Mouse (Mus musculus) right cerebral cortex, postnatal 25 days (tissue): ENCODE measurements around the gene Sdhb.

ENCODE experiments used
- DNase-seq: peaks from one replicate; pipeline ENCODE4 v3.0.0; 2022

The Sdhb gene

DNA sequence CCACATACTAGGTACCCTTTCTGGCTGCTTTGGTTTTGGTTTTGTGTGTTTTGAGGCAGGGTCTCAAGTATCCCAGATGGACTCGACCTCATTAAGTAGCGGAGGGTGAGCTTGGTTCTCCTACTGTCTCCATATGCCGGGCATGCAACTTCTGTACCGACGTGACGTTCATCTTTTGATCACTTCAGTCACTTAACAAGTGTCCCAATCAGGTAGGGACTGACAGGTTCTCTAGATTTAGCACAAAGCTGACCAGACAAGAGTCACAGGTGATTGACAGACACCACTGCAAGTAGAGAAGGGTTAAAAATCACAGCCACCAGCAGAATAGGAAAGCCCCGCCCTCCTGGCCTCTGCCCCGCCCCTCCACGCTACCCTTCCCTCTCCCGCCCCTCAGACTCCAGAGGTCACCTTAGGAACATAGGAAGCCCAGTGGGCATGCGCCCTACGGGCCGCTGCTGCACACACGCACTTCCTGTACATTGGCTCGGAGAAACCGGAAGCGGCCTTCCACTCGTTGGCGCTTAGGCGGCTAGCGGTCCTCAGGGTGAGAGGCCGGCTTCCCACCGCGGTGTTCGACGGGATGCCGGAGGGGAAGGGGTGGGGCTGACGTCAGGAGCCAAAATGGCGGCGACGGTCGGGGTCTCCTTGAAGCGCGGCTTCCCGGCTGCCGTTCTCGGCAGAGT lies at the start of gene Sdhb:
Gene Sdhb (plus strand): TSS at position 423 of the 686 bp plus-strand sequence.
- DNase-seq: peak; percentile 96

DNA sequence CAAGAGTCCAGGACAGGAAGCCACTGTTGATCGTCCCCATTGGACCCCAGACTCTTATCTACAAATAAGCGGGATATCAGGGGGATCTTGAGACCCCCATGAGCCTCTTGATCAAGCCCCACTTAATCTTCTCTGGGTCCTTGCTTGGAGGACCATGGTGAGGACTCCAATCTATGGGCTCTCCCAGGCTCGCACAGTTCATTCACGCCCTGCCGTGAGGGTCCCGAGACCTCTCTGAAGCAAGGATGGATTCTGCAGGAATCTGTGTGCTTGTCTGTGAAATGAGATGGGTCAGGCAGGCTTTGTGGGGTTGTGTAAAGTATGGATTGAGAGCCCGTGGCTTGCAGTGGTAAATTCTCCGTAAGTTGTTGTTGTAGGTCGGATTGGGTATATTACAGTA lies 49.6 kb upstream of the Sdhb start:
- no peak for DNase-seq

DNA sequence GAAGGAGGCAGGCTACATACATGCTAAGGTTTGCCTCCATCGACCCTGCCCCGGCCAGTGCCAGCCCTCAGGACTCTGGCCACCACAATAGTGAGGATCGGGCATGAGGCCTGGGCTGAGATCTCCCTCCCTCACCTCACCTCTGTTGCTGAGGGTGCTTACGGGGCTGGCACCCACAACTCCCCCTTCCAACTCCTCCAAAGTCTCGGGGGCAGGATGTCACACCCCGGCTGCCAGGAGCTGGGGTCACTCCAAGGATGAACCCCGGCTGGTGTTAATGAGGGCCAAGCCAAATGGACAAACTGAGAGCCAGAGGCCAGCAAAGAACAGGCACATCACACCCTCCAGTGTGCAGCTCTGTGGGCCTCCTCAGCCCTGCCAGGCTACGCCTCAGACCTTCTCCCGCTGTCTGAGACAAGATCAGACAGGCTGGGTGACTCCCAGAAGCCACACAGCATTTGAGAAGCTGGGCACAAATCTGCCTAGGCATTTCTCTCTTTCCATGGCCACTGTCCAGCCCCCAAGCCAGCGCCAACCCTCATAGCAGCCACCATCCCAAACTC lies 48.7 kb upstream of the Sdhb start:
- DNase-seq: no peak

DNA sequence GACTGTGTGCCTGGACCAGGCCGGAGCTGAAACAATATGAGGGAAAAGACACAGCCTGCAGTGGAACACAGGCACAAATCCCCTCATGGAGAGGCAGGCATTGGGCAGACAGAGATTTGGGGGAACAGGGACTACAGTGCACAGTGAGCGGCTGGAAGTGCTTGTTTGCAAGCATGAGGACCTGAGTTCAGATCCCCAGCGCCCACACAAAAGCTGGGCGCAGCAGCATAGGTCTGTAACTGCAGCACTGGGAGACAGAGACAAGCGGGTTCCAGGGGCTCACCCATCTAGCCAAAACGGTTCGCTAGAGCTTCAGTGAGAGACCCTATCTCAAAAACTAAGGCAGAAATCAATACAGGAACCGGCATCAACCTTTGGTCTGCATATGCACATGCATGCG lies 47.4 kb upstream of the Sdhb start:
- no peak for DNase-seq

DNA sequence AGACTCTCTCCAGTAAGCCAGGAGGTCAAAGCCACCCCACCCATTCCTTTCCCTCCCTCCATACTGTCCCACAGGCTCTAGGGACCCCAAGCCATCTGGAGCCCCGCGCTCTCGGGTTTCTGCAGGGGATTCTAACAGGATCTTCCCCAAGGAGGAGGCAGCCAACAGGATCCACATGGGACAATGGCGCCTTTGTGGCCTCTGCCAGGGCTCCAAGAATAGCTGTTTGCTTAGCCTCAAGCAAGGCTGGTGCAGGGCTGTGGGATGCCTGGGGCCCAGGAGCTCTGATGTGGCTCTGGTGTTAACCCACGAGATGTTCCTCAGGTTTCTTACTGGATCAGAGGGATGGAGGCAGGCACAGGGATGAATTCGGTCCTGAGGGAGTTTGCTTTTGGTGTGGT lies 46.3 kb upstream of the Sdhb start:
- no peak for DNase-seq

DNA sequence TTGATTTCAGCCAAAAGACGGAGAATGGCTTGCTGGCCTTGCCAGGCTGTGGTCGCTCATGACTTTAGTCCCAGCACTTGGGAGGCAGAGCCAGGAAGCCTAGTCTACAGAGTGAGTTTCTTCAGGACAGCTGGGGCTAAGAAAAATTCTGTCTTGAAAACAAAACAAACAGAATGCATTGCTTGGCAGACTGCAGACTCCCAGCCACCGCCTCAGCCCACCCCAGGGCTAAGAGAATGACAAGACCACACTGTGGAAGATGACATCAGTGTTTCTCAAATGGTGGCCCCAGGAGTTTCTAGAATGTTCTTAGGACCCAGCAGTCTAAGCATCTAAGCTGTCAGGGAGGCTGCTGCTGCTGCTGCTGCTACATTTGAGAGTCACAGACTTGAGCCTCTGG lies 45.8 kb upstream of the Sdhb start:
- no peak for DNase-seq

DNA sequence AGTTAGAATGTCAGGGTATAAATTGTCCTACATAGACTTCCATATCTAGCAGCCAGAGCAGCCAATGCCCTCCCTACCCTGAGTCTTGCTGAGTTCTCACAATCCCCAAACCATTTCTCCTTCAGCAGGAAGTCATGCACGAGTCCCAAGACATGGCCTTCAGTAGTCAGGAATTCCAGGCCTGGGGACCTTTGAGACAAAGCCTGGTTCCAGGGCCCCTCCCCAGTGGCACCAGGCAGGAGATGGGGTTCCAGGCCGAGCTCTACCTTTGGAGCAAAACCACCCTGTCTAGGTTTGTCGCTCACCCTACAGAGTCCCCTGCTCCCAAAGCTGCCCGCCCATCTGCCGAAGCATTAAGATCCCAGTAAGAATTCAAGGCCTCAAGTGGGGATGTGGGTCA lies 44.7 kb upstream of the Sdhb start:
- no peak for DNase-seq

DNA sequence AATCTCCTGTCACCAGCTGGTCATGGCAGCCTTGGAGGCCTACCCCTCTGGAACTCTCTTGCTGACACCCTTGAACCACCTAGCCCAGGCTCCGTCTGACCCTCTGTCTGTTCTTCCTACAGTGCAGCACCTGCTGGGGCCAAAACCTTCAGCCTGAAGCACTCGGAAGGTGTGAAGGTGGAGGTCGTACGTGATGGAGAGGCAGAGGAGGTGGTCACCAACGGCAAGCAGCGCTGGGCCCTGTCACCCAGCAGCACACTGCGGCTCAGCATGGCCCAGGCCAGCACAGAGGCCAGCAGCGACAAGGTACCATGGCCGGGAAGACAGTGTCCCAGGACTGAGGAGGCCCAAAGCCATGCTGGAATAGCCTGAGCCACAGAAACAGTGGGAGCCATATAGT lies 43.6 kb upstream of the Sdhb start:
- DNase-seq: no peak

DNA sequence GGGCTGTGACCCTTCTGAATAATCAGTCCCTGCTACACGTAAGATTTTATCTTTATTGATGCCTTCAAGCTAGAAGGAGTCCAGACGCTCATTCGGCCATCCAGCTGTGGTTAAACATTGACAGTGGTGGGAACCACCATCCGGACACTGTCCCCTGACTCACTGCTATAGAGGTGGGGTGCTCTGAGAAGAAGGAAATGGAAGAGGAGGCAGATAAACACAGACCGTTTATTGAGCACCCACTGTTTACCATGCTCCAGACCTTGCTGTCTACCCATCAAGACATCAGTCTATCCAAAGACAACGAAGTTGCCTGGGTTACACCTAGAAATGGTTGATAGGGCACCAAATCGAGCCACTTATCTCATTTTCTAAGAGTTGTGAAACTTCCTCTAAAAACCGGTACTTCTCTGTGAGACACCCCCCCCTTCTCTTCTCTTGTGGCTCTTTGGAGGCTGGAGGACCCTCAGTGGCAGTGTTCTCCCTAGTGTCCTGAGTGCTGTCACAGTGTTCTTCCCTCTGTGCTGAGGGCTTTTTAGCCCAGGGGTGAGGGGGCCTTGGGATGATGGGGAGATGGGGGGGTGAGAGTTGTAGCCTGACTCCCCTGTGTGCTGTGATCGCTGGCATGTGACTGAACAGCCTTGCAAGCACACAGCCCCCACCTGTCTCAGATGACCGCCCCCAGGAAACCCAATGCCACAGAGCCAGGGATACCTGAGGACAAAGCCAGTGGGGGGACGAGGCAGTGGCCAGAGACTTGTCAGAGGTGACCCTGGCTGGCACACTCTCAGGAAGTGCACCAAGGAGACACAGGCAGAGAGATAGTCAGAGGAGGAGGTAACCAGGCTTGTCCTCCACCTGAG lies 40.8 kb upstream of the Sdhb start:
- DNase-seq: no peak

DNA sequence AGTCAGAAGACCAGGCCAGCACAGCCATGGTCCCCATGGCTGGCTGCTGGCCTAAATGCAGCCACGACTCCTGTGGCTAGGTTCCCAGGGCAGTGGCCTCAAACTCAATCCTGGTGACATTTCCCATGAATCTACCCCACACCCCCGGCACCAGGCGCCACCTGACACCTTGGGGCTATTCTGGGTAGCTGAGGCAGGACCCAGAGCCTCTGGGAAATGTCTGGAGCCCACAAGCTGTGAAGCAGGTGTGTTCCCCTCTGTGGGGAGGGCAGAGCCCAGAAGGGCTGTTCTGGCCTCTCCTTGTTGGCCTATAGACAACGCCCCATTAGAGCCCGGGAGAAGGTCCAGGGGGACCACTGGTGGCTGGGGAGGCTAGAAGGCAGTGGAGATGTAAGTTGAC lies 38.5 kb upstream of the Sdhb start:
- no peak for DNase-seq

DNA sequence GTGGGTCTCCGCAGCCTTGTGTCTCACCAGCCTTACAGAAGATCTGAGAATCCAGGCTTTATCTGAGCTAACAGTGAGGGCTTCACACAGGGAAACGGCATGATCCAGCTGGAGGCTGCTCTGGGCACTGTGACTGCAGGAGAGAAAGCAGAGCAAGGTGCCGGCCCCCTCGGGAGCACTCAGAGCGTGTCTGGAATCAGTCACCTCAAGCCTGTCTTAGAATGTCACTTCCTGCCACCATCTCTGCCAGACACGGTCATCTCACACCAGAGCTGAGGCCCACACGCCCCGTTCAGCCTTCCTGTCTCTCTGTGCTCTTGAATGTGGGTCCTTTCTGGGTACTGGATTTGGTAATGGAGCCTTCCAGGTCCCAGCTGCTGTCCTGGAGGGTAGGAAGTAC lies 35.4 kb upstream of the Sdhb start:
- DNase-seq: no peak

DNA sequence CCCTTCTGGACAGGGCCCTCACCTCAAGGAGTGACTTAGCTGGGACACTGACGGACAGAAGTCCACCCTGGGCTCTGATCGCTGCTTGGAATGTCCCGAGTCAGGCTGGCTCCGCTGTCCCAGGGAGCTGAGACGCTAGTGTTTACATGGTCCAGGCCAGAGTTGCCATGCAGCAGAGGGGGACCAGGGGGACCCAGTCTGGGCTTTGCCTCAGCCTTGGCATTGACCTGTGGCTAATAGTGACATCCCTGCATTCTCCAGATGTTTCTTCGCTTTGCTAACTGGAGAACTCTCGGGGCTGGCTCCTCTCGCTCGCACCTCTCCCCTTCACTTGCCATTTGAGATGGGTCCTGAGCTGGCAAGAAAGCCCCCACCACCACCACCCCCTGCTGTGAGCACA lies 32.7 kb upstream of the Sdhb start:
- no peak for DNase-seq

DNA sequence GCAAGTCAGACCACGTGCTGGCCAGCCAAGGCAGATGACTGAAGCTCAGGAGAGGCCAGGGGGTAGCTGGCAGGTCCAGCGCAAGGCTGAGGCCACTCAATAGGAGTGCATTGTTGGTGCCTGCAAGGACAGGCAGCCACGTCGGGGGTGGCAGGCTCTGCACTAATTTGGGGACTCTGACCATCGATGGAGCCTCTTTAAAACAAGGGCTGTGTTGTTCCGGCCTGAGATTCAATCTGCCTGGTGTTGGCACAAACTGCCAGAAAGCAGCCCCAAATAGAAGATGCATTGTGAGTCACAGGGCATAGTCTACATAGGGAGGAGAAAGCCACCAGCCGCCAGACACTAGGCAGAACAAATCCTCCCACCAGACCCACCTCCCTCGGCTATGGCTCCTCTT lies 31.3 kb upstream of the Sdhb start:
- peak; percentile 33 for DNase-seq

DNA sequence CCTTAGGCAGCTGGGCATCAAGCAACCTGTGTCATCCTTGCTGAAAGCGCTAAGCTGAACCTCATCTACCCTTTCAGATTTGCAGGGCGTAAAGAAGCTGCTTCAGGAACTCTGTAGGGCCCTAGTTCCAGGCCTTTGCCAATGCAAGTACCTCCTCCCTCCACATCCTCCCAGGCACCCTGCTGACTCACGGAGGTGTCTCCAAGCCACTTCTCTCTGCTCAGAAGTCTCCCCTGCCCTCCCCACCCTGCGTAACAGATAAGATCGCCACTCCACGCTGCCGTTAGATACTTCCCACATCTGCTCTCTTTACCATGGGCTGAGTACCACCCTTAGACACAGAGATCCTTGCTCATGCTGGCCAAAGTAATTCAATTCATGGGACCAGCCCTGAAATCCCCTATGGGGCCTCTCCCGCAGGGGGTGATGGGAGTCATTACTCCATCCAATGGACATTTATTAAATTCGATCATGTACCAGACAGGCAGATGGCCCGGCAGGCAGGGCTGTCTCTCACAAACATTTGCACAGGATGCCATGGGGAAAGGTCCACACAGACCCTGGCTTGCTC lies 30.0 kb upstream of the Sdhb start:
- no peak for DNase-seq

DNA sequence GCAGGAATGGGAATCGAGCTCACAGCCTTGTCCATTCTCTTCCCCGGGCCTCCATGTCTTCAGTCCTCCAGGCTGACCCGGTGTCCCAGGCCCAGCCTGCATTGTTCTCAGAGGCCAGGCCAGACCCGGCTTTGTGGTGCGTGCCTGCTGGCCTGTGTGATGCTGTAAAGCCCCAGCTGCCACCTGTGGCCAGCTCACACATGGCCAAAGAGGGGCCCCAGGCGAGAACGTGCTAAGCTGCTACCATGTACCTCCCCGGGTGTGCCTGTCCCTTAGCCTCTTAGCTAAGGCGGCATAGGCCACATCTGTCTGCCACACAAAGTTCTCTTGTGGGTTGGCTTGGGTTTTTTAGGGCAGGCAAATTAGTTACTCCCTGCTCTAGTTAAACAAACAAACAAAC lies 25.4 kb upstream of the Sdhb start:
- no peak for DNase-seq

DNA sequence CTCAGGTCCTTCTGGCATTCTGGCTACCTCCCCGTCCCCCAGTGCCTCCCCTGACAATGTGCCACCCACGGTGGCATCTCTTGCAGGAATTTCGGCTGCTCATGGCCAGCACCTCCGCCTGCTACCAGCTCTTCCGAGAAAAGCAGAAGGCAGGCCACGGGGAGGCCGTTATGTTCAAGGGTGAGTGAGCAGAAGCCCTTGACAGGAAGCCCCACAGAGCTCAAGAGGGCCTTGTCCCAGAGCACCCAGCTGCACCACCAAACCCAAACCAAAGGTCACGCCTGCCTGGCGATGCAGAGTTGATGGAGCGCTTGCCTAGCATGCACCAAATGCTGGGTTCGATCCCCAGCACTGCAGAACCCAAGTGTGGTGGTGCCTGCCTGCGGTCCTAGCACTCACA lies 16.6 kb upstream of the Sdhb start:
- no peak for DNase-seq

DNA sequence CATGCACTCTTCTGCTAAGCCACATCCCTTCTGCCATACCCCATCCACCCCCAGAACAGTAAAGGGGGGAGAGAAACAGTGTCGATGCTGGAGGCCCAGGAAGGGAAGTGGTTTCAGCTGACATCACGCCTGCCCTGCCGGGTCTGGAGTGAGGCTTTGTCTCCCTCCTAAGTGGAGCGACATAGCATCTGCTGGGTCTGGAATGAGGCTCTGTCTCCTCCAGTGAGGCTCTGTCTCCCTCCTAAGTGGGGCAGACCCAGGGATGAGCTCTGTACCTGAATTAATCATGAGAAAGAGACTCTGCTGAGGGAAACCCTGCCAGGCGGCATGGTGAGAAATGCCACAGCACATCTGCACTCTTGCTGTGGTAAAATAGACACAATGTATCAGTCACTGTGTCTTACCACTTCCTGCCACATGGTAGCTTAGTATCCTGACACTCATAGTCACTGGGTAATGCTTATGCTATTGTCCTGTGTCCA lies 16.0 kb upstream of the Sdhb start:
- no peak for DNase-seq

DNA sequence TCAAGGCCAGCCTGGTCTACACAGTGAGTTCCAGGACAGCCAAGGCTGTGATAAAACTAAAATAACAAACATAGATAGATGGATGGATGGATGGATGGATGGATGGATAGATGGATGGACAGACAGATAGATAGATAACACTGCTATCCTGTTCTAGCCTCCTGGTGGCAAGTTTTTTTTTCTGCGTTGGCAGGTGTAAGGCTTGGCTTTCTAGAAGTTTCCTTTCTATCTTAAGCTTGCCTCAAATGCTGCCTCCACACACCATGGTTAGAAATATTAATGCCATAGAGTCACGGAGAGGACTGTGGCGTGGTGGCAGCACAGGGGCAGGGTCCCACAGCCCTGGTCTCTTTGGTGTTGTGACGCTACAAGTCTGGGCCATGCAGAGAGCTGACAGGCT lies 15.4 kb upstream of the Sdhb start:
- DNase-seq: no peak

DNA sequence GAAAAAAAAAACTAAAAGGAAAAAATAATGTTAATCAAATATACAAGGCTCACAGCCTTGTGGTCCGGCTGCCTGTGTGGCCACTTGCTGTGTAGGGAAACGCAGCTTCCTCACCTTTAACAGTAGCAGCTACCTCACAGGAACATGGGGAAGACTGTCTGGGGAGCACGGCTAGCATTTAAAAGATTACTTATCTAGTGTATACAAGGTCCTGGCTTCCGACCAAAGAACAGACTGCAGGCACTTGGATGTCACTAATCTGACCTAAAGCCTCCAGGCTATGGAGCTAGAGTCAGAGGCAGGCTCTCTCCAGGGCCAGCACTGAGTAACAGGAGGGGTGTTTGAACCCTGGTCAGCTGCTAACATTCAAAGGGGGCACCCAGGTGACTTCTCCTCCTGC lies 15.0 kb upstream of the Sdhb start:
- no peak for DNase-seq

DNA sequence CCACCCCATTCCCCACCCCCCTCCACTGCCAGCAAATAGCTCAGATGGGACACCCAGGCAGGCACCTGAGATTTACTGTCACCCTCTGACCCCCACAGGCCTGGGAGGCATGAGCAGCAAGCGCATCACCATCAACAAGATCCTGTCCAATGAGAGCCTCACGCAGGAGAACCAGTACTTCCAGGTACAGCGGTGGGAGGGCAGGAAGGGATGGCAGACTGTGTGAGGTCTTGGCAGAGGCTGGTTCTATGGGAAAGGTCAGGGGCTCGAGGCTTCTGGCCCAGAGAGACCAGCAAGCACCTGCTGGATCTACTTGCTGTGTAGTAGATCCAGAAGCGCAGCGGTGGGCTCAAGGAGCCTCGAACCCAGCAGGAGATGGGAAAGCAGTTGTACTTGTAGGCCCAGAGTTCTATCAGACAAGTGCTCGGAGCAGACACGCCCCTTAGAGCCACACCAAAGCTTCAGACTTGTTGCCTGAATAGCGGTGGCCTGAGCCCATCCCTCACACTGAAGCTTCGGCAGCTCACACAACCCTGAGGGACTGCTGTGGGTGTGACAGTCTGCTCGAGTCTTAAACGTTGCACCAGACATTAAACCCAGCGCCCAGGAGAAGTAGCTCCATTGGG lies 14.3 kb upstream of the Sdhb start:
- DNase-seq: no peak

DNA sequence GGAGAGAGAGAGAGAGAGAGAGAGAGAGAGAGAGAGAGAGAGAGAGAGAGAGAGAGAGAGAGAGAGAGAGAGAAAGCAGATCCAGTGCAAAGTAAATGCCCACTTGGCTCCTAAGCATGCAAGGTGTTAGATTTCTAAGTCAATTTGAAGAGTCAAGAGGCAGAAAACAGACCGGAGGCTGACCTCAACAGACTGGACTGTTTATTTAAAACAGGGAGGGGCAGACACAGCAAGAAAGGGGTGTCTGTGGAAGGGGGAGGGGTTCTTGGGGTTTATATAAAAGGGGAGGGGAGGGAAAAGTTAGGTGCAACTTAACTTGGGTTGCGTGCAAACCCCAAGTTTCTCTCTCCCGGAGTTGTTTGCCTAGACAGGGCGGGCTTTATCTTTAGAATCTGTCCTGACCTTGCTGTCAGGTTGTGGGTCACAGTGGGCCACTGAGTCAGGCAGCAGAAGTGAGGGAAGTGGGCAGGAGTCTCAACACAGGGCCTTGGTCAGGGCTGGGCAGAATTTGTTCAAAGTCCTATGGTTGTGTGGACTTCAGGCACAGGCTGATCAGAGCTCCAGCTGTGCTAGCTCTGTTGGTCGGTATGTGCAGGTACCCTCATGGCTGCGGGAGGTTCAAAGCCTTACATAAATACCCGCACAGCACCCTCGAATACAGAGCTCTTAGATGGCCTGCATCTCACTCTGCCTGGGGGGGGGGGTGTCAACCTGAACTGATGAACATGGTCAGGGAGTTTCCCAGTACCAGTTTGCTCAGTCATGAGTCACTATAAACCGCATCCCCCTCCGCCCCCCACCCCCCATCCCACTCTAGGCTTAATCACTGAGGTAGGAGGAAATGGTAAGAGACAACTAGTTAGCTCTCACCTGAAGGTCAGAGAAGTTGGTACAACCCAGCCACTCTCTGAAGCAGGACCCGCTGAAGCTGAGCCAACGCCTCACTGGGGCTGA lies 13.2 kb upstream of the Sdhb start:
- no peak for DNase-seq

DNA sequence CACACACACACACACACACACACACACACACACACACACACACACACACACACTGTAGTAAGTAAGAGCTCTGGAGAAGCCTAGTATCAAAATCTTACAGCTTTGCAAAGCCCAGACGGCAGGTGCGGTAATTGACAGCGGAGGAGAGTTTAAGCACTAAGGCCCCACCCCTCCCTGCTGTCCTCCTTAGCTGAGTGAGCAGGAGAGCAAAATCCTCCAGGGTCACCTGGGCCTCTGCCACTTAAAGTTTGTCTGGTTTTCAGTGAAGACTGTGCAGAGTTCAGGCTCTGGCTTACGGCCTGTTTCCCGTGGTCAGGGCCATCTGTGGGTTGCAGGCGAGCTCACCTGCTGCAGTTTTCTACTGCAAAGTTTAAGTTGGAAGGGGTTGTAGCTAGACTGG lies 12.5 kb upstream of the Sdhb start:
- no peak for DNase-seq
